In the genomic region with DNA sequence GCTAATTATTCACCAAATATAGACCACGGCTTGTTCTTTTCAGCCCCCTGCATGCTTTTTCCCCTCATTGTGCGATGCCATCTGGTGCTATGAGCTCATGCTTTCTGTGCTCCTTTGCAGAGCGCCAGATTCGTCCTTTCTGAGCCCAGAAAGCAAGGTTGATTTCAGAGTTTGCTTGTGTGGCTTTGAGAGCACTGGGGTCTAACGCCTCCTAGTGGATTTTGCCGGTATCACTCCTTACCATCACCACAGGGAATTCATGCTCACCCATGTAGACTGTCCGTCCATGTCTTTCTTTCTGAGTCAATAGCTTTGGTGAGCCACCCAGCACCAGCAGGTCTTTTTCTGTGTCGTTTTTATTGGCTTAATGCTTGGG, we compare ENCODE assay signal across 8 mouse cellular contexts. TPM values are rescaled to one million over a fixed set of nuclear protein-coding genes. Genes with fewer than 3 reads are reported as not detected.
DNase-seq lines count a peak whose midpoint lies in the region; ATAC-seq and TF ChIP-seq lines count a peak whose summit lies in the region.

No protein-coding gene starts in this region.

- H3K27ac ChIP-seq in embryonic facial prominence, embryonic 10.5 days (replicated peaks): 0 out of 2 replicates have a peak overlapping the region, but pooled peaks have one; percentile 15
- no peak overlapping the region for H3K27ac ChIP-seq in heart, adult 2 months
- no peak overlapping the region for H3K27ac ChIP-seq in kidney, adult 2 months (ENCODE audit: insufficient read depth, low read depth, low read length)
- H3K27ac ChIP-seq in midbrain, embryonic 14.5 days (replicated peaks; ENCODE audit: low read depth, low read length): peak overlapping the region; percentile 74

- WGBS in embryonic facial prominence, embryonic 10.5 days: 14% methylated on average over 8 of the region's 8 CpGs
- 12% methylated on average over 8 of the region's 8 CpGs for WGBS in heart, adult 2 months
- 10% methylated on average over 8 of the region's 8 CpGs for WGBS in kidney, adult 2 months
- 6% methylated on average over 8 of the region's 8 CpGs for WGBS in midbrain, embryonic 14.5 days

- DNase-seq in 416B (ENCODE audit: low read depth): peak; percentile 41
- DNase-seq in adrenal gland, postnatal 25 days: peak; percentile 59
- DNase-seq in embryonic facial prominence, embryonic 10.5 days (ENCODE audit: low spot score): peak; percentile 76
- peak; percentile 60 to 67 for DNase-seq in heart, adult 2 months
- peak; percentile 81 for DNase-seq in kidney, adult 2 months
- DNase-seq in left cerebral cortex, postnatal 4 days: peak; percentile 88
- DNase-seq in midbrain, embryonic 14.5 days: peak; percentile 88
- peak; percentile 40 for DNase-seq in splenic B cell, adult 2 months (ENCODE audit: low read depth, low spot score)

- ATAC-seq in midbrain, embryonic 14.5 days (ENCODE audit: low FRiP score, low TSS enrichment): peak; percentile 68

- peak overlapping the region; percentile 3; the same call in 1 of the 2 replicates for H3K4me2 ChIP-seq in midbrain, embryonic 14.5 days (ENCODE audit: low read length)

- peaks cover 22% of the 10 kb centered on the region for H3K4me1 ChIP-seq in embryonic facial prominence, embryonic 10.5 days
- H3K4me1 ChIP-seq in heart, adult 2 months (ENCODE audit: control insufficient read depth, insufficient read depth, low read length): peaks cover 2% of the 10 kb centered on the region; the same call in 1 of the 2 replicates
- no peaks in the 10 kb centered on the region; the same call in 1 of the 2 replicates for H3K4me1 ChIP-seq in kidney, adult 2 months (ENCODE audit: control insufficient read depth, insufficient read depth, low read length)
- H3K4me1 ChIP-seq in midbrain, embryonic 14.5 days (ENCODE audit: control insufficient read depth, insufficient read depth, low read length): peaks cover 12% of the 10 kb centered on the region; the same call in 1 of the 2 replicates

- TF ChIP-seq POLR2A in heart, adult 2 months (IDR thresholded peaks at IDR 0.05; ENCODE audit: insufficient read depth, low read depth, low read length): no peak
- no peak for TF ChIP-seq POLR2A in kidney, adult 2 months (IDR thresholded peaks at IDR 0.05; ENCODE audit: low read depth, low read length)

- TF ChIP-seq EP300 in heart, adult 2 months (IDR thresholded peaks at IDR 0.05; ENCODE audit: insufficient read depth, low read depth, low read length): peak; percentile 86; the same call in 1 of the 2 replicates

- intact Hi-C loops in heart, adult 2 months (cut with DNase I): loop anchor here (1.0 to 5.0 kb wide), 5 partner anchors 107 to 361 kb away; partner anchors contain the start of gene Map4k3
- intact Hi-C loops in left cerebral cortex, postnatal 4 days (cut with DNase I): loop anchor here (10.0 kb wide), 1 partner anchor 358 kb away; no protein-coding TSS in a partner anchor

- H3K9me3 ChIP-seq in embryonic facial prominence, embryonic 10.5 days: no peaks in the 10 kb centered on the region
- no peaks in the 10 kb centered on the region for H3K9me3 ChIP-seq in midbrain, embryonic 14.5 days (ENCODE audit: control insufficient read depth, low read length)

- no peak overlapping the region for H3K4me3 ChIP-seq in embryonic facial prominence, embryonic 10.5 days
- H3K4me3 ChIP-seq in heart, adult 2 months: no peak overlapping the region
- H3K4me3 ChIP-seq in kidney, adult 2 months (ENCODE audit: insufficient read depth, low read depth, low read length): no peak overlapping the region
- H3K4me3 ChIP-seq in midbrain, embryonic 14.5 days (replicated peaks; ENCODE audit: low read depth, low read length): no peak overlapping the region

- TF ChIP-seq CTCF in heart, adult 2 months (IDR thresholded peaks at IDR 0.05): peak; percentile 95
- TF ChIP-seq CTCF in kidney, adult 2 months (conservative IDR thresholded peaks at IDR 0.05; ENCODE audit: insufficient read depth, insufficient read length, low read depth, low read length): peak; percentile 93

- peaks cover 10% of the 10 kb centered on the region; the same call in 1 of the 2 replicates for H3K27me3 ChIP-seq in embryonic facial prominence, embryonic 10.5 days (replicated peaks; ENCODE audit: low read depth, poor library complexity, severe bottlenecking)
- no peaks in the 10 kb centered on the region for H3K27me3 ChIP-seq in heart, adult 2 months (ENCODE audit: control insufficient read depth, insufficient read depth, low read length)
- no peaks in the 10 kb centered on the region for H3K27me3 ChIP-seq in kidney, adult 2 months (replicated peaks; ENCODE audit: control insufficient read depth, insufficient read depth, low read length)
- H3K27me3 ChIP-seq in midbrain, embryonic 14.5 days (ENCODE audit: control insufficient read depth, insufficient read depth, low read length): no peaks in the 10 kb centered on the region
- H3K27me3 ChIP-seq in splenic B cell, adult 2 months (ENCODE audit: control insufficient read depth, insufficient read depth, low read length, poor library complexity, severe bottlenecking): no peaks in the 10 kb centered on the region

- no peaks in the 10 kb centered on the region for H3K36me3 ChIP-seq in embryonic facial prominence, embryonic 10.5 days (replicated peaks)
- no peaks in the 10 kb centered on the region for H3K36me3 ChIP-seq in heart, adult 2 months (ENCODE audit: control insufficient read depth, insufficient read depth, low read length)
- no peaks in the 10 kb centered on the region for H3K36me3 ChIP-seq in kidney, adult 2 months (ENCODE audit: control insufficient read depth, insufficient read depth, low read length)
- no peaks in the 10 kb centered on the region for H3K36me3 ChIP-seq in midbrain, embryonic 14.5 days (ENCODE audit: control insufficient read depth, insufficient read depth, low read length)
- no peaks in the 10 kb centered on the region for H3K36me3 ChIP-seq in splenic B cell, adult 2 months (ENCODE audit: control insufficient read depth, insufficient read depth, low read length, poor library complexity, severe bottlenecking)

- no peaks in the 10 kb centered on the region for H3K79me2 ChIP-seq in heart, adult 2 months (replicated peaks; ENCODE audit: control insufficient read depth, insufficient read depth, low read length)

- H3K9ac ChIP-seq in heart, adult 2 months (ENCODE audit: low read depth, low read length): no peak overlapping the region
- peak overlapping the region; percentile 6; the same call in 1 of the 2 replicates for H3K9ac ChIP-seq in midbrain, embryonic 14.5 days (replicated peaks; ENCODE audit: low read length)

RNA-seq across cellular contexts. Expression of gene Tmem178, which starts 38.0 kb away (rescaled TPM):
- total RNA-seq in adrenal gland, postnatal 25 days (2021): 5.3 TPM in 2 replicates
- polyA plus RNA-seq in embryonic facial prominence, embryonic 10.5 days (2016; fragmentation: Nextera tagmentation; extraction: Ambion mirVana): 2.4 and 3.9 TPM in 2 replicates
- total RNA-seq in heart, adult 2 months (2021): under 1 TPM; 0.25 to 0.31 TPM
- 0.18 and 0.44 TPM in 2 replicates for polyA plus RNA-seq in heart, adult 2 months (2012; rRNA removed)
- polyA plus RNA-seq in kidney, adult 2 months (2012; rRNA removed): 19.9 and 25.9 TPM in 2 replicates
- 10 to 100 TPM; 37.9 to 41.7 TPM for total RNA-seq in left cerebral cortex, postnatal 4 days (2021)
- polyA plus RNA-seq in midbrain, embryonic 14.5 days (2014; fragmentation: Nextera tagmentation; extraction: Ambion mirVana): 30.5 and 31.3 TPM in 2 replicates

Comparison
In these comparisons a context has a peak if more than half of its experiments do, and no peak if none do; other contexts are left out.
1. H3K27ac ChIP-seq: peak in embryonic facial prominence, embryonic 10.5 days (single experiment) and midbrain, embryonic 14.5 days (single experiment); none in heart, adult 2 months (single experiment) and kidney, adult 2 months (single experiment).
2. Peak in every context shown above with its lines, with median percentiles within 50 percentile points of each other: DNase-seq.